Mouse (Mus musculus): Measurements from ENCODE around the gene Cobl.
A peak's percentile ranks its signal among the peaks of the same experiment; 100 is the strongest.

The Cobl gene

DNA sequence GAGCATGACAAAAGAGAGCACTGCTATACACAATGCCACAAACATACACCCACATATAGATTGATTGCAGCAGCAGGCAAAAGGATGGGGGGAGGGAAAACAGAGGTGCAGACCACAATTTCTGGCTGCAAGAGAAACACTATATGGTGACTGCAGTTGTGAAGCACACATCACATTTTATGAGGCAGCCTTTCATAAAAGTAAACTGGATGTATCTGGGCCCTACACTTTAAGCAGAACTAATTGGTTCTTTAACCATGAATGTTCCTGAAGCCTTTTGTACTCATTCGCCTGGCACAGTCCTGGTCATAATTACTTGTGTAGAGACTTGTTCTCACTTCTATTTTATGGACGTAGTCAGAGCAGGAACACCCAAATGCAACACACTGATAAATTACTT, 19.5 kb downstream of the Cobl start:
- DNase-seq (ENCODE audit: inconsistent age in 2 of 2, low spot score in 1 of 2), result no peak

DNA sequence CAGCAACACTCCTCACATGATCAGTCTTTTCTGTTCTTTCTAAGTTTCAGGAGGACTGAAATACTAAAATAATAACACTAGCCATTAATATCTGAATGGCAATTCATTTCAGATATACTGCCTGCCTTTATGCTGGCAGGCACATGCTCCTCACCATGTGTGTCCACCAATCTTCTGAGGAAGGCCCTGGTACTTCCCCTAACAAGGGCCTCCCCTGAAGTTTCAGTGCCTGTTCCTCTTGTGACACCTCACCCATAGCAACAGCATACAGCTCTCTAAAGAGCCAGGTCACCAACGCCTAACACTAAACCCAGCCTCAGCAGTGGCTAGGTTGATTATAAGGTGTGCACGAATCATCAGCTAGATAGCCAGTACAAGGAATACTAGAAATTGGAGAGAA, 20.5 kb downstream of the Cobl start:
- no peak for DNase-seq (ENCODE audit: inconsistent age in 2 of 2, low spot score in 1 of 2)

- DNase-seq (ENCODE audit: inconsistent age in 2 of 2, low spot score in 1 of 2), result no peak
Observed at GRCm38 (mm10) chr11:12443614-12444013, 21.1 kb downstream of the Cobl start.

DNA sequence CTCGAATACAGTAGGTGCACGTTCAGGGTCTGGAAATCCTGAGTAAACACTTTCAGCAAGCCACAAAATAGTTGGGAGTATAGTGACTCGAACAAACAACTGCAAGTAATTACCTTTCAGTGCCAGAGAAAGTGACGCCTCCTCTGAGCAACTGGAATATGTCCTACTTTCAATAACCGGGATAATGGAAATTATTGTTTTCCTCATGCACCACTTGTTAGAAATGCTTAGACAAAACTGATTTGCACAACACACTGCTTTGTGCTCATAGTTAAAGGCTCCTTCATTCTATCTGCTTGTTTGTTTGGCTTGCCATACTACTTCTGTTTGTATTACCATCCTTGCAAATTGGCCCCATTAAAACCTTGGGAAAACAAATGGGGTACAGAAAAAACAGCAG, 21.6 kb downstream of the Cobl start:
- DNase-seq (ENCODE audit: inconsistent age in 2 of 2, low spot score in 1 of 2), result no peak

GRCm38 (mm10) chr11:12442283-12442682, 22.5 kb downstream of the Cobl start:
- no peak for DNase-seq (ENCODE audit: inconsistent age in 2 of 2, low spot score in 1 of 2)

- no peak for DNase-seq (ENCODE audit: inconsistent age in 2 of 2, low spot score in 1 of 2)
Observed at GRCm38 (mm10) chr11:12435905-12436304, 28.9 kb downstream of the Cobl start.

DNA sequence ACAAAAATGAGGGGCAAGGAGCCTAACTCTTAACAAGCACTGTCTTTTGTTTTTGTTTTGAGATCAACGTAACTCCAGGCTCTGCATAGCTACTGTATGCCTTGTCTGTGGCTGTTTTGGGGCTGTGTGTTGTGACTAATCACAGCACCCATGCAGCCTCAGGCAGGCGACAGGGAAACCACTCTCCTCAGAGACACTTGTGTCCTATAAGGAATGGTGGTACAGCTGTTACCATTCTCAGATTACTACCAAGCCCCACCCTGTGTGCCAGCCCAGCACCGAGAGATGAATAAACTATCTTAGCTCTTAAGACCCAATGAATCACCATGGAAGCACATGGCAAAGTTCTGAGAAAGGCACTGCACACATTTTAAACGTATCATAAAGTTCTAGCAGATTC, 29.7 kb downstream of the Cobl start:
- DNase-seq (ENCODE audit: inconsistent age in 2 of 2, low spot score in 1 of 2), result no peak

DNA sequence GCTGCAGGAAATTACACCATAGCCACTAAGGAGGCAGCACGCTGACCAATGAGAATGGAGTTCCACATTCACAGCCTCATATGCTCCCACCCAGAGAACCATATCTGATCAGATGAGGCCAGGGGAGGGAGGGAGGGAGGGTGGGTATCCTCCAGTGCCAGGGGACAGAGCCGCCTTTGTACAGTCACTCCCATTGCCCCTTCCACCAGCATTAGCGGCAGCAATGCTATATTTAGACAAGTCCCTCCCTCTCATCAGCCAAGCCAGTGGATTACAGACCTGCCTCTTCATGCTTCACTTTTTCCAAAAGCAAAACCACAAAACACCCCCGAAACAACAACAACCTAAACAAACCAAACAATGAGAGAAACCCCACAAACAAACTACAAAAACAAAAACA, 30.2 kb downstream of the Cobl start:
- no peak for DNase-seq (ENCODE audit: inconsistent age in 2 of 2, low spot score in 1 of 2)

DNA sequence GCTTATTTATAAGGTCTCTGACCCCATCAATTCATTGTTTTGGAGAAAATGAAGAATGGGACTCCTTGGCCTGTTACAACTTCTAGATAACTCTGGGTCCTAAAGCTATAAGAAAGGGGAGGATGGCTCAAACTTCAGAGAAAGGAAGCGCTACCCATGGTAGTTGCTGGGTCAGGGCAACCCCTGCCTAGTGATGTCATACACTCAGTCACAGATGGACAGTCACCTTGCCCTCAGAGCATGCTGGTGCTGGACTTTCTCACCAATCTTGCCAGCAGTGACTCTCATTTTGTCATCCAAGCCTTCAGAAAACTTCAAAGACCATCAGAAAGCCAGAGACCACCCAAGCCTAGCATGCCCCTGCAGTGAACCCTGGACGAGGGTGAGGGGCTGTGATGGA, 32.8 kb downstream of the Cobl start:
- no peak for DNase-seq (ENCODE audit: inconsistent age in 2 of 2, low spot score in 1 of 2)

- no peak for DNase-seq (ENCODE audit: inconsistent age in 2 of 2, low spot score in 1 of 2)
Observed at GRCm38 (mm10) chr11:12430231-12431041, 34.3 kb downstream of the Cobl start.

DNA sequence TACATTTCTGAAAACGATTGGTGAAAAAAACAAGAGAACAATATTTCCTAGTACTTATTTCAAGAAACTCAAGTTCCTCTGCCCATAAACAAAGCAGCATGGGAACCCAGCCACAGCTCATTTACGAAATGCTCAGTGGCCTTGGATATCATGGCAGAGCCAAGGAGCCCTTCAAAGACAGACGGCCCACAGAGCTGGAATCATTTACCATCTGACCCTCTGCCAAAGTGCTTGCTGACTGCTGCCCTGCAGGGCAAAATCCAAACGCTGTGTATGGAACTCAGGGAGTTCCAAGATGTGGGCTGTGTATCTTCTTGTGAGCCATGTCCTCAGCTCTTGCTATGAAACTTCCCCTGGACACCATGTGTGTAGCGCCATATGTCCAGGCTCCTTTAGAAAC, 38.0 kb downstream of the Cobl start:
- DNase-seq (ENCODE audit: inconsistent age in 2 of 2, low spot score in 1 of 2), result peak in 1 of 2 experiments; percentile 41

DNA sequence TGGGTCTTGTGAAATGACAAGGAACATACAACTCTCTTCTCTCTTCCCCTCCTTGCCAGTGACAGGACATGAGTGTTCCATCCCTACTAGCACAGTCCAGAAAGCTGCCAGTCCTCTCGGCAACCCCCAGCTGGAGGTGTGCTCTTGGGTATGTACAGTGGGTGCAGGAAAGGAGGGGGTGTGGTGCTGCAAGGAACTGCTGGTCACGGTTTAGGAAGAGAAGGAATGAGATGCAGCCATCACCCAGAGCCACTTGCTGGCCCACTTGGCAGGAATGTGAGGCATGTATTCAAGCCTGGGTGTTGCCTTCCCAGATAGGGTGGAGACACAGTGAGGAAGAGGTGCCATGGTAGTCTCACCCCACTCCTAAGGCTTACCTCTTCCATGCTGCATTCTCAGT, 40.6 kb downstream of the Cobl start:
- no peak for DNase-seq (ENCODE audit: inconsistent age in 2 of 2, low spot score in 1 of 2)

- no peak for DNase-seq (ENCODE audit: inconsistent age in 2 of 2, low spot score in 1 of 2)
Observed at GRCm38 (mm10) chr11:12421183-12421582, 43.6 kb downstream of the Cobl start.

- DNase-seq (ENCODE audit: inconsistent age in 2 of 2, low spot score in 1 of 2), result no peak
Observed at GRCm38 (mm10) chr11:12420146-12420545, 44.6 kb downstream of the Cobl start.

DNA sequence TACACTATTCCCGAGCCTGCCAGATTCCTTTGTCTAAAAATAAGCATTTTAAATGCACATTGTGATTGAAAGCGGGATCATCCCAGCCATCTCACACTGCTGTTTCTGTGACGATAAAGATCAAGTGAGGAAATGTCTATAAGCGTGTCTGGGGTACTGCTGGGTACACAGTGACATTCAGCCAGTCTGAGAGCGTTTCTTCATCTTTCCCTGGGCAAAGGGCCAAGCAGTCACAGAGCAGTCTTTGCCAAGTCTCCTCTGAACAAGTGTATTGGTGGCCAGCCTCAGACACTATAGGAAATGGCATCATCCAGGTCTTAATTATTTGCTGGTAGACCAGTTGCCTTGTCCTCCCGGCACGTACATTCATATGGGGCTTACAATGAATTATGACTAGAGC, 47.9 kb downstream of the Cobl start:
- DNase-seq (ENCODE audit: inconsistent age in 2 of 2, low spot score in 1 of 2), result peak in 1 of 2 experiments; percentile 39

- no peak for DNase-seq (ENCODE audit: inconsistent age in 2 of 2, low spot score in 1 of 2)
Observed at GRCm38 (mm10) chr11:12415329-12415728, 49.4 kb downstream of the Cobl start.

GRCm38 (mm10) chr11:12411950-12412349, 52.8 kb downstream of the Cobl start:
- DNase-seq (ENCODE audit: inconsistent age in 2 of 2, low spot score in 1 of 2), result no peak

DNA sequence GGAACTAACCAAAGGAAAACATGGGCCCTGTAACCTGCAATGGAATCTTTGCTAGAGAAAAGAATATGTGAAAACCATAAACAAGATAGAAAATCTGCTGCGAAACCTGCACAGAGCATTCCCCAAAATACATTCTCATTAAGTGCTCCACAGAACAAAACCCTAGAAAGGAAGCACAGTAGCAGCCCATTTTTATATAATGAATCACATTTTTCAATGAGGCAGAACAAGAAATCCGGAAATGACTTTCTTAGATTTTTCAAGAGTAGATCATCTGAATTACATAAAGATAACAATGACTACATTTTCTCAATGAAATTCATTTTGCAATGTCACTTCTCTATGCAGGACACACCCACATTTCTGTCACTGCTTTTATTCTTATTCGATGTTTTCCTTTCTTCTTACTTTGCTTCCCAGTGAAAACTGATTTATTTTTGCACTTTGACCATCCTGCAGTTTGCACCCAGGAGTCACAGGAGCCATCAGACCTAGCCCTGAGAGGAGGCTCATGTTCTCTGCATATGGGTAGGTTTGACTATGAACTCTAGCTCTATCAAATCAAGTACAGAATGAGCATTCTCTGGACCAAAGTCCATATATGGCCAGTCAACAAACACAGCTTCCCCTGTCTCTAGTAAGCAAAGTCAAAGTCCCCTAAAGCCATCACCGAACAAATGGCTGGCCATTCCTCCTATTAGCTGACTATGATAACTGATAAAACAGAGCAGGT, 53.5 kb downstream of the Cobl start:
- no peak for DNase-seq (ENCODE audit: inconsistent age in 2 of 2, low spot score in 1 of 2)

GRCm38 (mm10) chr11:12409463-12409862, 55.3 kb downstream of the Cobl start:
- no peak for DNase-seq (ENCODE audit: inconsistent age in 2 of 2, low spot score in 1 of 2)

GRCm38 (mm10) chr11:12407834-12408233, 56.9 kb downstream of the Cobl start:
- no peak for DNase-seq (ENCODE audit: inconsistent age in 2 of 2, low spot score in 1 of 2)

- DNase-seq (ENCODE audit: inconsistent age in 2 of 2, low spot score in 1 of 2), result no peak
Observed at GRCm38 (mm10) chr11:12399903-12400302, 64.9 kb downstream of the Cobl start.

GRCm38 (mm10) chr11:12396196-12396595, 68.6 kb downstream of the Cobl start:
- DNase-seq (ENCODE audit: inconsistent age in 2 of 2, low spot score in 1 of 2), result no peak

Measured in adrenal gland, adult (tissue).